Mouse (Mus musculus) 3134 (cell line): ENCODE data around the gene Kiss1.
A peak's percentile ranks its signal among the peaks of the same experiment; 100 is the strongest.

Experiments
- DNase-seq: peaks from one replicate; pipeline ENCODE4 v3.0.0-alpha.2; 2011; ENCODE audit warnings: low spot score; ENCODE audit not compliant: insufficient read length; ENCODE audit errors: extremely low read depth

Kiss1 gene

DNA sequence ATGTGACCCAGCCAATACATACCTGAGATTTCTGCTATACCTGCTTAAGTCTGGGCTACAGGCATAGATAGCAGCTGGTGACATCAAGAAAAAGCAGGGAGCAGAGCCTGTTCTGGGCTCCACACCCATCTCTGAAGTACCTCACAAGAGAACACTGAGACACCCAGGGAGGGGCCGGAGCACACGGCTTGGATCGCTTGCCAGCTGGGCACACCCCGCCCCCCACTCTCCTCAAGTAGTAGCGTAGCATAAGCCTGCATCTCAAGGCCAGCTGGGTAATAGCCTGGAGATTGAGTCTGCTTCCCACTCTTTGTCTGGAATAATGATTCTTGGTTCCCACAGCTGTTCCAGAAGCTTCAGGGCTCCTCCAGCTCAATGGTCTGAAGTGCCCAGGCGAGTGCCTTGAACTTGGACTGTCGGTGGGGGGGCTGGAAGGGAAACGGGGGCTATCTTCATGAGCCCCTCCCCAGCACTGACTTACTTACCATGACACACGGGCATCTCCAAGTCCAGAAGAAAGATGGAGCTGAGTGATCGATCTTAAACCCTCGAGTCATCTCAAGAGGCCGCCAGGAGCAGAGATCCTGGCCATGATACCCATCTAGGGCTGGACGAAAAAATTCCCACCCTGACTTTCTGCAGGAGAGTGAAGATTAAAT is at the start of gene Kiss1:
Gene Kiss1 (plus strand): TSS at position 609 of the 659 bp plus-strand sequence.
- DNase-seq = no peak

GRCm38 (mm10) chr1:133274163-133274562 is 47.5 kb upstream of the Kiss1 start:
- DNase-seq = no peak

DNA sequence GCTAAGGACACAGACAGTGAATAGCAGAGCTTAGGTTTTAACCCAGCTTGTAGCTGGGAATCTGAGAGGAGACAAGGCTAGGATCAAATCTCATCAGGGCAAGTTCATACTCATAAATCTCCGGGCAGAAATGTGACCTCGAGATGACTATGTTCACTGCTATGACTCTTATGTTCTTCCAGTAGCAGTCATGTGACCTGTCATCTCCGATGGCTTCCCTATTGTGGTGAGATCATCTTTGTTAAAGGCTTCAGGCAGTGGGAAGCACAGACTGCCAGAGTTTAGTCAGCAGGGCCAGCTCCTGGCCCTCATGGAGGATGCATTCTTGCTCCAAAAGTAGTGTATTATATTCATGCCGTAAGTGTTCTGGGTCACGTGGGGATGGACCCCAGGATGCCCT is 44.7 kb upstream of the Kiss1 start:
- no peak for DNase-seq

DNA sequence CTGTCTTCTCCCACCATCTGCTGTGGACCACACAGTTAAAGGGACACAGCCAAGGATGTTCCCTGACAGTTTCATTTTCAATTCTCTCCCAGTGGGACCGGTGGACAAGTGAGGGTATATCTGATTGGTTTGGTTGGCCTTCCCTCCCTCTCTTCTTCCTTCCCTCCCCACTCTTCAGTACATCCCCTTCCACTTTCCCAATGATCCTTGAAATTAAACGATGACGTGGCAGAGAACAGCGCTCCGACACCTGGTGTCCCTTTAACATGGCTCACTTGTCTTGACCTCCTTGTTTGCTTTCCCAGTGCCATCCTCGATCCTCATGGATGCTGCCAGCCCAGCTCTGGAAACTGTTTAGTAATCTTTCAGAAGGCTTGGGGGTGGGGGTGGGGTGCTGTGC is 43.1 kb upstream of the Kiss1 start:
- no peak for DNase-seq

- no peak for DNase-seq
Observed at GRCm38 (mm10) chr1:133278946-133279631, 42.6 kb upstream of the Kiss1 start.

DNA sequence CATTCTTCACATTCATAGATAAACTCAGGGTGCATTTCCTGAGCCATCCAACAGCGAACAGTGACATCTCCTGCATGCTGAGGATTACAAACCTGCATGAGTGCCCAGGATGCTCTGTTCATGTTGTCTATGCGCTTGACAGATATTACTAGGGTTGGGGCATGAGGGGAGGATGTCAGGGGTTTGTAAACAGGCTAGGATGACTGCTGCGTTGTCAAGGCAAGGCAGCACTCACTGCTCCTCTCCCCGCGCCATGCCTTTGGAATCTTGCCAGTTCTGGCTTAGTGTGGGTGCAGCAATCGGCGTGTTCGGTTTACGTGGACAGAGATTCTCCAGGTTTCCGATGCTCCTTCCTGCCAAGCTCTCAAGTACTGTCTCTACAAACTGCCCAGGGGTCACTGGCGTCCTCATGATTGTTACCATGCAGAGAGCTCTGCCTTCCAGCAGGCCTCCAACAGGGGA is 42.0 kb upstream of the Kiss1 start:
- DNase-seq = no peak

GRCm38 (mm10) chr1:133280537-133280936 is 41.1 kb upstream of the Kiss1 start:
- no peak for DNase-seq

- no peak for DNase-seq
Observed at GRCm38 (mm10) chr1:133285907-133286306, 35.8 kb upstream of the Kiss1 start.

GRCm38 (mm10) chr1:133287051-133287450 is 34.6 kb upstream of the Kiss1 start:
- no peak for DNase-seq

GRCm38 (mm10) chr1:133287880-133288279 is 33.8 kb upstream of the Kiss1 start:
- no peak for DNase-seq

DNA sequence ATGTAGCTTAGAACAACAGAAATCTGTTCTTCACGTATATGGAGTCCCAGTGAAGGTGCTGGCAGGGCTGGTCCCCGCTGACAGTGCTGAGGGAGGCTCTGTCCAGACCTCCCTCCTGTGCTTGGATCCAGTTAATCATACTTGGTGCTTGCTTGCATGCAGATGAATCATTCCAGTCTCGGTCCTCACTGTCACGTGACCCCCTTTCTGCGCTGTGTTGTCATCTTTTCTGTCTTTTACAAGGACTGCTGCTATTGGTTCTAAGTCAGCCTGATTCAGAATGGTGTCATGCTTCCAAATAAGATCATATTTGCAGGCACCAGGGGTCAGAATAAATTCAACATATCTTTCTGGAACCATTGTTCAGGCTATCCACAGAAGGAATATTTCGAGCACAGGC is 29.8 kb upstream of the Kiss1 start:
- no peak for DNase-seq

DNA sequence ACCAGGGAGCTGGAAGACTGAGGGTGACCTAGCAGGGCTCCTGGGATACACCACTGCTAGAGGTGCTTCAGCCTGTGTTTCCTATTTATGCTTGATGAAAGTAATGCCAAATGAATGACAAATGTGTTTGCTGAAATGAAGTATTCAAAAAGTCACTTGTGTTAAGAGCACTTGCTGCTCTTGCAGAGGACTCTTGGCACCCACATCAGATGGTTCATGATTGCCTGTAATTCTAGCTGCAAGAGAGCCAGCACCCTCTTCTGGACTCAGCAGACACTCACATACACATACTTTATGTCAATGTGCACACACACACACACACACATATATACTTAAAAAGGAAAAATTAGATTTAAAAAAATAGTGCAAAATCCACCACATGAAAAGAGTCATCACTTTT is 29.1 kb upstream of the Kiss1 start:
- DNase-seq = no peak

GRCm38 (mm10) chr1:133296376-133296775 is 25.3 kb upstream of the Kiss1 start:
- no peak for DNase-seq

DNA sequence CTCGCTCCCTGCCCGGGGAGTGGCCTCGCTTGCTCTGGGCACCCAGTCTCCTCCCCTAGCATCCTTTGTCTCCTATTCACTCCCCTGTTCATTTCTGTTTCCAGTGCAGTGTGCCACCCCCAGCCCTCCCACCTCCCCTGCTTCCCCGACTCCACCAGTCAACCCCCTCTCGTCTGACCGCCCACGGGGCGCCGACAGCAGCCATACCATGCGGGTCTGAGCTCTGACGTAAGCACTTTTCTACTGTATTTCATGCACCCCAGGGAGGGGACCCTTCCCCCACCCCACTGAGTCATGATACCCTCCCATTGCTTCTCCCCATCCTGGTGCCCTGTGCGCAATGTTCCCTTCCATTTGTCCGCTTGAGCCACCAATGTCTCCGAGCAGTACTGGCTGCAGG is 22.9 kb upstream of the Kiss1 start:
- no peak for DNase-seq

DNA sequence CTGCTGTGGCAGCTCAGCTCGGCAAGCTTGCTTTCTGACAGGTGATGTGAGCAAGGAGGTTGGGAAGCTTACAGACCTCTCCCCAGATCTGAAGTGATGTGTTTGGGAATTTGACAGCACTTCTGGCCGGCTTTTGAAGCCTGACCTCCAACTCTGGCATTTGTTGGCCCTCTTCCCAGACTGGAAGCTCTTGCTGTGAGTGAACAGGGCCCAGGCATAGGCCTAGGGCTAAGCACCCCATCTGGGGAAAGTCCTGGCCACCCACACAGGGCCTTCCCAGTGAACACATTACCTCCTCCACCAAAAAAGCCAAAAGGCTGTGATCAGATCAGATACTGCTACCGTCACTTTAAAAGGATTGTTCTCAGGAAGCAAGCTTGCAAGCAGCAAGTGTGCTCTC is 19.1 kb upstream of the Kiss1 start:
- DNase-seq = peak; percentile 36

DNA sequence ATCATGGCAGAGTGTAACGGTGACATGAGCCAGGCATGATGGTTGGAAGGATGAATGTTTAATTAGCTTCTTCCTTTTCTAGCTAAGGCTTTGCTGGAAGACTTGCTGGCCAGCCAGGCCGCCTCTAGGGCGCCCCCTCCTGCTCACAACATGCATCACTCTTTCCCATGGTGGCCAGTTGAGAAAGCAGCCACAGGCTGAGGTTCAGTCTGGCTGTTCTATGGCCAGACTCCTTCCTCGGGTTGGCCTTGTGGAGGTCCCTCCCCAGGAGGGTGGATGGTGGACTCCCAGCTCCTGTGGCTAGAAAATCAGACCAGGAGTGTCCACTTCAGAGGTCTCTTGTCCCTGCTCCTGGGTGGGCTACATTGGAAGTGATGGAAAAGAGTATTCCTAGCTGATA is 14.8 kb upstream of the Kiss1 start:
- DNase-seq = peak; percentile 38

DNA sequence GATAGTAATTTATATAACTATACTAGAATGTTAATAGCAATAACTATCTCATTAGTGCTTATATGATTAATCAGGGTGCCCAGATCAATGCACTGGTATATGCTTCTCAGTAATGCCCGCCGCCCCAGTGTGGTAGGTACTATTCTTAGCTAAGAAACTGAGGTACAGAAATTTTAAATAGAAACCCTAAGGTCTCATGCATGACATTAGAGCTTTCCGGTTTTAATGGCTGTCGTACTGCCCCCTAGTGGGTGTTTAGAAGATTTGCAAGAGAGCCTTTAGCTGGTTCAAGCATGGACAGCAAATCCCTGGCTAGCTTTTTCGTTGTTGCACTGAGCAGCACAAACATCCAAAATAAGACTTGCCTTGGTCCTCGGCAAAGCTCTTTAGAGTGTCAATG is 14.4 kb upstream of the Kiss1 start:
- no peak for DNase-seq

GRCm38 (mm10) chr1:133309652-133310267 is 11.9 kb upstream of the Kiss1 start, which contains the start of gene Golt1a:
Golt1a (plus strand) TSS chr1:133309800.
- no peak for DNase-seq

DNA sequence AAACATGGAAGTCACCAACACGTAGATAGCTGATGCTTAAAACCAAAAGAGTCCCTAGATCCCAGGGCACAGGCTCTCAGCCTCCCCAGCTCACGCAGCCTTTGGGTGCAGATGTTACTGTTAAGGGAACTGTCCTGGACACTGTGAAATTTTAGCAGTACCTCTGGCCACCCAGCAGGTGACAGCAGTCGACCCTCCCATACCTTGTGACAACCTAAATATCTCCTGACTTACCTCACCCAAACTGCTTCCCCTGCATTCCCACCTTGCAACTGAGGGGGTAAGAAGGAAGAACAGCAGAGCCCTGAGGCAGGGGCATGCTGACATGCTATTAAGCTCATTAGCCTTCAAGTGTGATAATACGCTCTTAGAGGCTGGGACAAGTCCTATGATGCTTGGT is 10.4 kb upstream of the Kiss1 start:
- DNase-seq = no peak

- DNase-seq = no peak
Observed at GRCm38 (mm10) chr1:133311946-133312345, 9.7 kb upstream of the Kiss1 start.

DNA sequence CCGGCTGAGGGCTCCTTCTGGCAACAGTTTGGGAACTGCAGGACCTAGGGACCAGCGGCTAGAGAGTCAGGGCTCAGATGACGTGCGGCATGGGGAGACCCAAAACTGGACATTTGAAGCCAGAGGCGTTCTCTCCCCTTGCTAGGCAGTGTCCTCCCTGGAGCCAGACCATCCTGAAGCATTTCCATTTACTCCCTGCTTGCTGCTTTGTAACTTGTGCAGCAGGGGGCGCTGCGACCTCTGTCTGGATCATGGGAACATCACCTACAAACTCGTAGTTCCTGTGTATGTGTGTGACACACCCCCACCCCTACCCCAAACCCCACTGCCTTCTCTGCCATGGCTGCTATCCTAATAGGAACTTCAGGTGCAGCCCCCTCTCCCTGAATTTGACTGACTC is 7.3 kb upstream of the Kiss1 start:
- DNase-seq = no peak

DNA sequence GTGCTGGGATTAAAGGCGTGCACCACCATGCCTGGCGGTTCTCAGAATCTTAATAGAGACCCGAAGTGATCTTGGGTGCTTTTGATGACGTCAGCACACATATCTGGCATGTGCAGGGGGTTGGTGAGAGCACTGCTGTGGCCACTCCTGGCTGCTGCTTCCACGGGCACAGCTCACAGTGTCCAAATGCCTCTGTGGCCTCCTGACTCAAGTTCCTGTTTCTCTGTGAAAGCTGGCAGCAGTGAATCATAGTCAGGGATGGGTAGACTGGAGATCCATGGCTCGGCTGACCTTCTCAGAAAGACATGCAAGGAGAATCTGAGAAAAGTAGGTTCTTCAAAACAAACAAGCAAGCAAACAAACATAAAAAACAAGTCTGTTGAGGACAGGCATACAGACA is 5.9 kb upstream of the Kiss1 start:
- no peak for DNase-seq
